Mouse (Mus musculus): ENCODE results near the gene Hvcn1.
"Not testable (repeated sequence)": the region's sequence is repeated elsewhere in the genome, so short reads cannot be mapped to it uniquely, and the experiment has no call there.

Hvcn1 gene

GRCm38 (mm10) chr5:122208909-122209308 lies 2.3 kb downstream of the Hvcn1 start:
- DNase-seq = no peak

- DNase-seq = peak; percentile 79
These were observed 3.2 kb downstream of the Hvcn1 start for GRCm38 (mm10) chr5:122209591-122210368.

GRCm38 (mm10) chr5:122210890-122211289 lies 4.3 kb downstream of the Hvcn1 start:
- DNase-seq = no peak

GRCm38 (mm10) chr5:122212125-122212524 lies 5.5 kb downstream of the Hvcn1 start:
- DNase-seq = no peak

GRCm38 (mm10) chr5:122212820-122213219 lies 6.2 kb downstream of the Hvcn1 start:
- DNase-seq = not testable (repeated sequence)

GRCm38 (mm10) chr5:122213861-122214260 lies 7.3 kb downstream of the Hvcn1 start:
- no peak for DNase-seq

GRCm38 (mm10) chr5:122217636-122218035 lies 11.0 kb downstream of the Hvcn1 start:
- DNase-seq = no peak

GRCm38 (mm10) chr5:122218109-122218905 lies 11.7 kb downstream of the Hvcn1 start:
- DNase-seq = no peak

GRCm38 (mm10) chr5:122218928-122219327 lies 12.3 kb downstream of the Hvcn1 start:
- DNase-seq = no peak

GRCm38 (mm10) chr5:122219655-122220629 lies 13.3 kb downstream of the Hvcn1 start:
- DNase-seq = peak; percentile 66

GRCm38 (mm10) chr5:122221085-122221484 lies 14.5 kb downstream of the Hvcn1 start:
- no peak for DNase-seq

- no peak for DNase-seq
These were observed 17.7 kb downstream of the Hvcn1 start for GRCm38 (mm10) chr5:122224291-122224690.

GRCm38 (mm10) chr5:122228271-122228765 lies 21.7 kb downstream of the Hvcn1 start:
- DNase-seq = no peak

GRCm38 (mm10) chr5:122228772-122229171 lies 22.2 kb downstream of the Hvcn1 start:
- DNase-seq = no peak

GRCm38 (mm10) chr5:122230816-122231215 lies 24.2 kb downstream of the Hvcn1 start:
- no peak for DNase-seq

GRCm38 (mm10) chr5:122231431-122231830 lies 24.8 kb downstream of the Hvcn1 start:
- no peak for DNase-seq

- DNase-seq = no peak
These were observed 25.4 kb downstream of the Hvcn1 start for GRCm38 (mm10) chr5:122232004-122232403.

- DNase-seq = no peak
These were observed 26.5 kb downstream of the Hvcn1 start for GRCm38 (mm10) chr5:122233077-122233581.

GRCm38 (mm10) chr5:122233695-122234094 lies 27.1 kb downstream of the Hvcn1 start:
- DNase-seq = no peak

GRCm38 (mm10) chr5:122234319-122235195 lies 28.0 kb downstream of the Hvcn1 start:
- DNase-seq = no peak

- DNase-seq = no peak
These were observed 28.7 kb downstream of the Hvcn1 start for GRCm38 (mm10) chr5:122235196-122235836.
